Comparison of ENCODE assay signal across 10 mouse cellular contexts in the genomic region with DNA sequence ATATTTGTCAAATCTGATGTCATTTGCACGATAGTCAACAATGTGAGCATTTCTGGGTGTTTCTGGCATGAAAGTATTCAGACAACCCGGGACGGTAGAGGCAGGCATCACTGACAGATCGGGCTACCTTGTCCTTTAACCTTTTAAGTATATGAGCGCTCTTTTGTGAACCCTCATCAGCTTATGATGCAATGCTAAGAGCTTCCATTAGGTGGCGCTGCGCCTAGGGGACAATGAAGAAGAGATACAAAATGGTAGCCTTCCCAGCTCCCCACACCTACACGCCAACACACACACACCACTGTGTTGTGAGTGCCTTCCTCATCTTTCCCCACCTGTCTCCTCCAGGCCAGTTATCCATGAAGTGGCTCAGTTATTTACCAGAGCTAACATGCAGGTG.
DNase-seq lines count a peak whose midpoint lies in the region; ATAC-seq lines count a peak whose summit lies in the region.
"Had no signal": no experiment of that assay in that cellular context is flagged by ENCODE, and none has a peak within 500 bp of the region (broad histone marks: within the 10 kb centered on the region; RNA-seq: fewer than 3 reads in every experiment).

No protein-coding gene starts in this region.

- no peak for ATAC-seq in granulocyte monocyte progenitor cell, adult 5-6 weeks (replicated peaks; ENCODE audit: poor library complexity, severe bottlenecking)
- ATAC-seq: forebrain, embryonic 13.5 days had no signal

- peak; percentile 11 for DNase-seq in heart, postnatal 4 days
- no peak for DNase-seq in heart, adult 18-20 months
- DNase-seq in thymus, postnatal 4 days: peak; percentile 39
- no peak for DNase-seq in thymus, postnatal 0 days (ENCODE audit: low spot score)
- peak; percentile 28 for DNase-seq in embryo, embryonic 10.5 days (ENCODE audit: low spot score)
- no peak for DNase-seq in right cerebral cortex, adult 18-20 months
- DNase-seq in ovary, postnatal 14 days (ENCODE audit: low spot score): no peak
- DNase-seq: thymus, postnatal 14 days had no signal

Comparison
In these comparisons a context has a peak if more than half of its experiments do, and no peak if none do; other contexts are left out.
1. DNase-seq: peak in heart, postnatal 4 days (single experiment), thymus, postnatal 4 days (single experiment) and embryo, embryonic 10.5 days (single experiment); none in heart, adult 18-20 months (0 of 2), thymus, postnatal 0 days (single experiment), right cerebral cortex, adult 18-20 months (single experiment) and ovary, postnatal 14 days (single experiment).